Mouse (Mus musculus): ENCODE measurements around the gene Rnase13. TPM values are rescaled to one million over a fixed set of nuclear protein-coding genes. Genes with fewer than 3 reads are reported as not detected.
"Not testable (repeated sequence)": the region's sequence is repeated elsewhere in the genome, so short reads cannot be mapped to it uniquely, and the experiment has no call there.

The Rnase13 gene
- polyA plus RNA-seq, 1 experiment from 2014 or later = not detected

DNA sequence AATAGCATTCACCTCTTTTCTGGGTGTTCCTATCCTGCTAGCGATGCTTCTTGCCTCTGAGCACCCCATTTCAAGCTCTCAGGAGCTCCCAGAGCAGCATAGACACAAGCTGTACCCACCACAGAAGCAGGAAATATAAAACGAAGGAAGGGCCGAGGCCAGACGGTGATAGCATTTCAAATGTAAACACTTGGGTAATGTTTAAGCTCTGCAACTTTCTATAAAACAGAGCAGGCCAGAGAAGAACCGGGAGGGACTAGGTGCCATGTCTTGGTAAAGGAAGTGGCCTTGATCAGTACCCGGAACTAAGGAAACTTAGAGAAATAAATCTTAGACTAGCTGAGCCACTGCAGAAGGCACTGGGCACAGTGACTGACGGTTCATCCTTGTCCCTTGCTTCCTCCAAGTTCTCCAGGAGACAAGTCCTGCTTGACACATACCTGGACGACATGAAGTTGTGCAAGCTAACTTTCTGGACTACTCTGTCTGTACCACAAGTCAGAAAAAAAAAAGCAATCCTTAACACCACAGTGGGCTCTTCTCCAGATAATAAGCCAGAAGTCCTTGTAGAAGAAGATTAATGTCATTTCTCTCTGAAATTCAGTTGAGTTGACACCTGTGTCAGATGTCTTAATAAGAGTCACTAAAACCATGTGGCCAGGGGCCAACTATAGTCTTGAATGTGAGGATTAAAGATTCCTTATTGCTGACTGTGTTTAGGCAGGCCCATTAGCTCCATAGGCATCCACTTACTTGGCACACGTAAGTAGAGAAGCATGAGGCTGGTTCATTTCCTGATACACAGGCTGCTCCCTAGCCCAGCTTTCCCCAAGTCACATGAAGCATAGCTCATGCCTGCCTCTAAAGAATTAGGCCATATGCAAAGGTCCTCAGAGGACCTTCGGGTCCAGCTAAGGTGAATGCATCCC lies 9.8 kb upstream of the Rnase13 start:
- Histone ChIP-seq H3K4me3 (ENCODE audit: low read depth, low read length) (no peak overlapping the region), H3K36me3 (ENCODE audit: control insufficient read depth, insufficient read depth, low read length) (no peaks in the 10 kb centered on the region), H3K9me3 (ENCODE audit: control insufficient read depth, low read depth, low read length) (no peaks in the 10 kb centered on the region), H3K27me3 (ENCODE audit: control insufficient read depth, insufficient read depth, low read length) (no peaks in the 10 kb centered on the region), H3K27ac (ENCODE audit: low read length) (peak overlapping the region; percentile 66; the same call in 1 of the 2 replicates), H3K4me2 (replicated peaks; ENCODE audit: low read depth, low read length) (no peak overlapping the region), H3K9ac (replicated peaks; ENCODE audit: low read depth, low read length) (no peak overlapping the region), H3K4me1 (ENCODE audit: control insufficient read depth, insufficient read depth, low read length) (peaks cover 15% of the 10 kb centered on the region; the same call in 1 of the 2 replicates)
- ATAC-seq (ENCODE audit: insufficient number of reproducible peaks, insufficient read depth, low FRiP score, low read depth) = peak; percentile 66
- WGBS = 39% methylated on average over 10 of the region's 10 CpGs

GRCm38 (mm10) chr14:51930824-51931223 lies 8.3 kb upstream of the Rnase13 start:
- Histone ChIP-seq H3K27ac (ENCODE audit: low read length) (0 out of 2 replicates have a peak overlapping the region, but pooled peaks have one; percentile 61), H3K9ac (replicated peaks; ENCODE audit: low read depth, low read length) (0 out of 2 replicates have a peak overlapping the region, but pooled peaks have one; percentile 7), H3K4me2 (replicated peaks; ENCODE audit: low read depth, low read length) (no peak overlapping the region), H3K27me3 (ENCODE audit: control insufficient read depth, insufficient read depth, low read length) (no peaks in the 10 kb centered on the region), H3K9me3 (ENCODE audit: control insufficient read depth, low read depth, low read length) (no peaks in the 10 kb centered on the region), H3K36me3 (ENCODE audit: control insufficient read depth, insufficient read depth, low read length) (no peaks in the 10 kb centered on the region), H3K4me3 (ENCODE audit: low read depth, low read length) (no peak overlapping the region), H3K4me1 (ENCODE audit: control insufficient read depth, insufficient read depth, low read length) (peaks cover 15% of the 10 kb centered on the region; the same call in 1 of the 2 replicates)
- peak; percentile 81; the same call in 1 of the 2 replicates for ATAC-seq (ENCODE audit: insufficient number of reproducible peaks, insufficient read depth, low FRiP score, low read depth)
- 29% methylated on average over 5 of the region's 5 CpGs for WGBS

DNA sequence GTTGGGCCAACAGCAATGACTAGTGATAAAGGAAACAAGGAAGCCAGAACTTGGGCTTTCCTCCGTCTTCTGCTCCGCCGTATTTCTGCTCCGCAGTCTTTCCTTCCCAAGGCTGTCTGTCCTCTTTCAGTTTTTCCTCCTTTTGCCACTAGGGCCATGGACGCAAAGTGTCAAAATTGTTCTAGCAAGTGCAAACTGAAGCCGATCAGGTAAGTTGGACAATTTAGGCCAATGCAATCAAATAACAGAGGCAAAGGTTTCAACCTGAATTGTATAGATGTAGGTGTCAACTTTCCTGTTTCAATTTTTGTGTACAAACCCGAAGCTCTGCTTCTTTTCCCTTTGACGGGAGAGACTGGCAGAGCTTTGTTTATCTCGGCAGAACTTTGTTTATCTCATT lies 7.4 kb upstream of the Rnase13 start:
- Histone ChIP-seq H3K27me3 (ENCODE audit: control insufficient read depth, insufficient read depth, low read length) (no peaks in the 10 kb centered on the region), H3K36me3 (ENCODE audit: control insufficient read depth, insufficient read depth, low read length) (no peaks in the 10 kb centered on the region), H3K4me1 (ENCODE audit: control insufficient read depth, insufficient read depth, low read length) (peaks cover 15% of the 10 kb centered on the region; the same call in 1 of the 2 replicates), H3K9ac (replicated peaks; ENCODE audit: low read depth, low read length) (no peak overlapping the region), H3K4me3 (ENCODE audit: low read depth, low read length) (no peak overlapping the region), H3K4me2 (replicated peaks; ENCODE audit: low read depth, low read length) (no peak overlapping the region), H3K27ac (ENCODE audit: low read length) (peak overlapping the region; percentile 61), H3K9me3 (ENCODE audit: control insufficient read depth, low read depth, low read length) (no peaks in the 10 kb centered on the region)
- ATAC-seq (ENCODE audit: insufficient number of reproducible peaks, insufficient read depth, low FRiP score, low read depth) = no peak
- 44% methylated on average over 9 of the region's 9 CpGs for WGBS

GRCm38 (mm10) chr14:51929309-51929943 lies 6.9 kb upstream of the Rnase13 start:
- H3K9ac ChIP-seq (replicated peaks; ENCODE audit: low read depth, low read length) = no peak overlapping the region
- H3K27me3 ChIP-seq (ENCODE audit: control insufficient read depth, insufficient read depth, low read length) = no peaks in the 10 kb centered on the region
- no peak overlapping the region for H3K4me3 ChIP-seq (ENCODE audit: low read depth, low read length)
- H3K4me1 ChIP-seq (ENCODE audit: control insufficient read depth, insufficient read depth, low read length) = peaks cover 15% of the 10 kb centered on the region; the same call in 1 of the 2 replicates
- peak overlapping the region; percentile 61 for H3K27ac ChIP-seq (ENCODE audit: low read length)
- H3K9me3 ChIP-seq (ENCODE audit: control insufficient read depth, low read depth, low read length) = no peaks in the 10 kb centered on the region
- H3K4me2 ChIP-seq (replicated peaks; ENCODE audit: low read depth, low read length) = no peak overlapping the region
- 53% methylated on average over 8 of the region's 8 CpGs for WGBS
- H3K36me3 ChIP-seq (ENCODE audit: control insufficient read depth, insufficient read depth, low read length) = no peaks in the 10 kb centered on the region
- ATAC-seq (ENCODE audit: insufficient number of reproducible peaks, insufficient read depth, low FRiP score, low read depth) = 0 out of 2 replicates have a peak, but pooled peaks have one; percentile 23

GRCm38 (mm10) chr14:51926930-51927329 lies 4.4 kb upstream of the Rnase13 start:
- H3K36me3 ChIP-seq (ENCODE audit: control insufficient read depth, insufficient read depth, low read length); H3K9ac ChIP-seq (replicated peaks; ENCODE audit: low read depth, low read length); H3K27ac ChIP-seq (ENCODE audit: low read length); H3K4me3 ChIP-seq (ENCODE audit: low read depth, low read length); ATAC-seq (ENCODE audit: insufficient number of reproducible peaks, insufficient read depth, low FRiP score, low read depth); H3K27me3 ChIP-seq (ENCODE audit: control insufficient read depth, insufficient read depth, low read length); H3K4me2 ChIP-seq (replicated peaks; ENCODE audit: low read depth, low read length); H3K9me3 ChIP-seq (ENCODE audit: control insufficient read depth, low read depth, low read length): not testable (repeated sequence)
- 95% methylated on average over 11 of the region's 11 CpGs for WGBS
- H3K4me1 ChIP-seq (ENCODE audit: control insufficient read depth, insufficient read depth, low read length) = peaks cover 19% of the 10 kb centered on the region

DNA sequence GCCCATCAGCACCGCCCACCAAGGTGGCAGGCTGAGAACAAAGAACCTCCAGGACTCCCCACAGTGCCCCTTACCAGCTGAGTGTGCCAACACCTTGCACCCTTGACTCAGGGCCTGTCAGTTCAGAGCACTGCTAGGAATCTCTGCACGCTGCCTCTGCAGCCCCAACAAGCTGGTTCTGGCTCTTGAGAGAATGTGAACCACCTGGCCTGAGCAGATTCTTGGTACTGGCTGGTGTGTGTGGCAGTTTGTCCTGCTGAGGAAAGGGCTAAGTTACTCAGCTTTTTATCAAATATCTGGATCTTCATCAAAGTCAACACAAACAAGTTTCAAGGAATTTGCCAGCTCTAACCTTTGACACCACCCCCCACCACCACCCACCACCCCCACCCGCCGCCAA lies 919 bp upstream of the Rnase13 start:
- Histone ChIP-seq H3K4me1 (ENCODE audit: control insufficient read depth, insufficient read depth, low read length) (peaks cover 11% of the 10 kb centered on the region), H3K27me3 (ENCODE audit: control insufficient read depth, insufficient read depth, low read length) (no peaks in the 10 kb centered on the region), H3K36me3 (ENCODE audit: control insufficient read depth, insufficient read depth, low read length) (no peaks in the 10 kb centered on the region), H3K9ac (replicated peaks; ENCODE audit: low read depth, low read length) (no peak overlapping the region), H3K27ac (ENCODE audit: low read length) (no peak overlapping the region), H3K4me3 (ENCODE audit: low read depth, low read length) (no peak overlapping the region), H3K4me2 (replicated peaks; ENCODE audit: low read depth, low read length) (no peak overlapping the region), H3K9me3 (ENCODE audit: control insufficient read depth, low read depth, low read length) (no peaks in the 10 kb centered on the region)
- no peak for ATAC-seq (ENCODE audit: insufficient number of reproducible peaks, insufficient read depth, low FRiP score, low read depth)
- 78% methylated on average over 4 of the region's 4 CpGs for WGBS

- ATAC-seq (ENCODE audit: insufficient number of reproducible peaks, insufficient read depth, low FRiP score, low read depth) = no peak
- H3K27me3 ChIP-seq (ENCODE audit: control insufficient read depth, insufficient read depth, low read length) = no peaks in the 10 kb centered on the region
- H3K4me3 ChIP-seq (ENCODE audit: low read depth, low read length) = no peak overlapping the region
- no peaks in the 10 kb centered on the region for H3K9me3 ChIP-seq (ENCODE audit: control insufficient read depth, low read depth, low read length)
- H3K4me1 ChIP-seq (ENCODE audit: control insufficient read depth, insufficient read depth, low read length) = peaks cover 11% of the 10 kb centered on the region
- H3K36me3 ChIP-seq (ENCODE audit: control insufficient read depth, insufficient read depth, low read length) = no peaks in the 10 kb centered on the region
- 90% methylated on average over 2 of the region's 2 CpGs for WGBS
- H3K27ac ChIP-seq (ENCODE audit: low read length) = no peak overlapping the region
- no peak overlapping the region for H3K4me2 ChIP-seq (replicated peaks; ENCODE audit: low read depth, low read length)
- no peak overlapping the region for H3K9ac ChIP-seq (replicated peaks; ENCODE audit: low read depth, low read length)
These were observed 337 bp upstream of the Rnase13 start for GRCm38 (mm10) chr14:51922910-51923309.

DNA sequence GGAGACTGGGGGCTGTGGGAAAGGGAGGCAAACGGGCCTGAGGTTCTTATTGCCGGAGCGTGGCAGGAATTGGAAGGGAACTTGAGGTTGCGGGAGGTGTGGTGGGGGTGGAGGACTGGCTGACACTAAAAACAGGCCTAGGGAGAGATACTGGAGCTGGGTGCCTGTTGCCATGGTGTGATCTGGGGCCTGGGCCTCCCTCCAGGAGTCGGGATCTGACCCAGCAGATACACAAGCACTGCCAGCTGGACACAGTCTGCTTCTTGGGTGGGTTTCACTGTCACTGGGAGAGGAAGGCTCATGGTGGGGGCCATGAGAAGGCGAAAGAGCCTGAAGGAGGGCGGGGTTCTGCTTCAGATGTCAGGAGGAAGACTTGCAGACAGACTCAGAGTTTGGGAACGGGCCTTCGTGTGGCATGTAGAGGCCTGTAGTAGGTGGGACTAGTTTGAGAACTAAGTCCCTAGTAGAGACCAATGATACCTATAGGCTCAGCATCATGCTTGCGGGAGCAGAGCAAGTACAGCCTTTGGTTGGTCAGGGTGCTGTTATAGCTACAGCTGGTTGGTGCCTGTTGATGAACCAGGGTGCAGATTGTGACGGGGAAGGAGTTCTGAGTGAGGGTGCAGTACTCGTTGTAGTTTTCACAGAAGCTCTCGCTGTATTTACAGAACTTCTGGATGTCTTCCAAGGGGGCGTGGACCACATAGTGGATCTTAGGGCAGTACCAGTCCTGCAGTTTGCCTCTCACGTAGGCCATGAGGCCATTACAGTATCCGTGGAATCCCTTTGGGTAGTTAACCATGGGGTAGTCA lies 608 bp downstream of the Rnase13 start:
- Histone ChIP-seq H3K36me3 (ENCODE audit: control insufficient read depth, insufficient read depth, low read length) (no peaks in the 10 kb centered on the region), H3K4me2 (replicated peaks; ENCODE audit: low read depth, low read length) (no peak overlapping the region), H3K4me3 (ENCODE audit: low read depth, low read length) (no peak overlapping the region), H3K9ac (replicated peaks; ENCODE audit: low read depth, low read length) (no peak overlapping the region), H3K27ac (ENCODE audit: low read length) (peak overlapping the region; percentile 79; the same call in 1 of the 2 replicates), H3K9me3 (ENCODE audit: control insufficient read depth, low read depth, low read length) (no peaks in the 10 kb centered on the region), H3K4me1 (ENCODE audit: control insufficient read depth, insufficient read depth, low read length) (peaks cover 11% of the 10 kb centered on the region), H3K27me3 (ENCODE audit: control insufficient read depth, insufficient read depth, low read length) (no peaks in the 10 kb centered on the region)
- peak; percentile 77; the same call in 1 of the 2 replicates for ATAC-seq (ENCODE audit: insufficient number of reproducible peaks, insufficient read depth, low FRiP score, low read depth)
- WGBS = 58% methylated on average over 16 of the region's 16 CpGs
